Mouse (Mus musculus) thymus, adult 18-20 months (tissue): ENCODE data around the gene Cym.

ENCODE experiments used
- DNase-seq, 2 experiments: peaks; one replicate each; pipeline ENCODE4 v3.0.0; 2022; ENCODE audit warnings: mixed read lengths in 2 of 2

Gene Cym

DNA sequence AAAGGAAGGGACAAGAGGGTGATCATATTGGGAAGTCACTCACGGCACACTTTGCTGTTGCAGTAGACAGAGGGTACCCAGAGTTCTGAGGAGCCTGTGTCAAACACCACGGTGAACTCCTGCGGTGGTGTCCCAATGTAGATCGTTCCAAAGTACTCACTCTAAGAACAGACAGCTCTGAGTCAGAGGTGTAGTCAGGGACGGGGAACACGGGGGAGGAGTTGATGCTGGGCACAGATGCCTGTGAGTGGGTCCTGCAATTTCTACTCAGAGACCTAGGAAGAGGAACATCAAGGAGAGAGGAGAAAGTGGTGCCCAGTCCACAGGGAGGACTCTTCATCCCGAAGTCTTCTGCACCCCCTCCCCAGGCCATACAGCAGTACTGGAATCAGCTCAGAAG lies 3.0 kb downstream of the Cym start:
- no peak for DNase-seq

DNA sequence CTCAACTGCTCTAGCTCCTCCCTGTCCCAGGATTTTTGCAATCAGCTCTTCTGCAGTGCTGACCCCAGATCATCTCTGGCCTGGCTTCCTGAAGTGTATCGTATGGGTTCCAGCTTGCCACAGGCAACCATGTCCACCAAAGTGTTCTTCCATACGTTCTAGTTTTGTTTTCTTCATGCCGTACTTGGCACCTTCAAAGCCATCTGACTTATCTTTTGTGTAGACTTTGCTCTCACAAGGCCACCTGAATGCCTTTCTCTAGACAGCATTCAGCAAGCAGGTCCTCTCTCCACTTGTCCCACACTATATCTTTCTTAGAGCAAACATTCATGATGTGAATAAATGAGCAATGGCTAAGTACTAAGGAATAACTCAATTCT lies 4.4 kb downstream of the Cym start:
- DNase-seq, result no peak

DNA sequence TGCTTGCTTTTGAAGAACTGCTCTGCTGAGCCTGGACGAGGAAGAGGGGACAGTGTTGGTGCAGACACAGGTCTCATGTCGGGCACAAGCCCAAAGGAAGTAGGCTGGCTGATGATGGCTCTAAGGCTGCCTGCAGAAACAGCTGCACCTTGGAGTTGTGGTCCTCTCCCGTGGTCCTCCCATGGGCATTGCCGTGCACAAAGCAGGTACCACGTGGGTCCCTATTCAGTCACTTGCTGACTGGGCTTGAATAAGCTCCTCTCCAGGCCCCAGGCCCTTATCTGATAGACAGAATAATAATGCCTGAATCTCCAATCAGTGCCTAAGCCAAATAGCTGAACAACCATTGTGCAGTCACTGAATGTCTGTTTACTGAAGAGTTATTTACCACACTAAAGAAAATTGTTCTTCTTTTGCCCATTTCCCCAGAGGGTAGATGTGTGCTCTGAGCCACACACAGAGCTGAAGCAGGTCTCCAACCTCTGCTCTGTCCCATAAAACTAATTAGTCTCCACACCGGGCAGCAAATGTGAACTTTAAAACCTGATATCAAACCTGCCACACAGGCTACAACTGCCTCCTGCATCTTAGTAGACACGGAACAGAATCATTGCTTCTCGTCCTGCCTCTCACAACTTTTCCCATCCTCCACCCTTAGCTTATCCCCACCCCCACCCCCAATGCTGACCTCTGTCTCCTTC lies 5.0 kb downstream of the Cym start:
- no peak for DNase-seq

DNA sequence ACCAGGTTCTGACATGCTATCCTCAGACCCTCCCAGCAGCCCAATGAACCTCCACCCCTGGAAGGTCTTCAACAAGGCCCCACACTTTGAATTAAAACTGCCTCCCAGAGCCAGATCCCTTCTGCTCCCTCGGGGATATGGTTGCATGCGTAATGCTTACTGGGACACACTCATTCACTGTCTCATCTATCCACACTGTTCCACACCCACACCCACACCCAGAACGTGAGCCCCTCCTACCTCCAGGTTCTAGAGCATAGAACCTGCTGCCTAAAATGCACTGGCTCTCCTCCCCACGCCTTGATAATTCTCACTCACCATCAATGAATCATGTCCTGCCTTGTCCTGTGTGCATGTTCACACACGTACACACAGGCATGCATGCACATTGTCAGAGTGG lies 6.9 kb downstream of the Cym start:
- DNase-seq, result no peak

DNA sequence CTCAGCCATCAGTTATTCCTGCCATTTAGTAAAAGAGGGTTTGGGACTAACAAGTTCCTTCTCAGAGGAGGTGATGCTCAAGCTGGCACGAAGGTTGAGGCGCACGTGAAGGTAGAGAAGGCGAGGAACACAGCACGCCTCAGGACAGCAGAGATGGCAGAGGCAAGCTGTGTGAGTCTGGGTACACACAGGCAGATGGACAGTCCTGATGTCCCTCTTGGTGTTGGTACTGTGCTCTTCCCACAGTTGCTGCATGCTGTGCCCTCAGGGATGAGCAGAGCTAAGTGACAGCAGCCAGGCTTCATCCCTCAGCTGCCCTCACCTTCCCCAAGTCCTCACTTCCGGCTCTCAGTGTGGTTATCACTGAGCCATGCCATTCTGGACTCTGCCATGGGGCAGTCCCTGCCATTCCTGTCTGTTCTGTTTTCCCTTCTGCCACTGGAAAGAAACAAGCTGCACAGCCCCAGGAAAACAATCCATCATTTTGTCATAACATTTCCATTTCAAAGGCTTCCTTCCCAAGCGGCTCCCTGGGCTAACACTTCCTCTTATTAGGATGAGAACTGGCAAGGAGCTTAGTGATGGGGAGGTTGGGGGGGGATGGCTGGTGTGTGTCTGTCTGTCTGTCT lies 13.8 kb downstream of the Cym start:
- no peak for DNase-seq

DNA sequence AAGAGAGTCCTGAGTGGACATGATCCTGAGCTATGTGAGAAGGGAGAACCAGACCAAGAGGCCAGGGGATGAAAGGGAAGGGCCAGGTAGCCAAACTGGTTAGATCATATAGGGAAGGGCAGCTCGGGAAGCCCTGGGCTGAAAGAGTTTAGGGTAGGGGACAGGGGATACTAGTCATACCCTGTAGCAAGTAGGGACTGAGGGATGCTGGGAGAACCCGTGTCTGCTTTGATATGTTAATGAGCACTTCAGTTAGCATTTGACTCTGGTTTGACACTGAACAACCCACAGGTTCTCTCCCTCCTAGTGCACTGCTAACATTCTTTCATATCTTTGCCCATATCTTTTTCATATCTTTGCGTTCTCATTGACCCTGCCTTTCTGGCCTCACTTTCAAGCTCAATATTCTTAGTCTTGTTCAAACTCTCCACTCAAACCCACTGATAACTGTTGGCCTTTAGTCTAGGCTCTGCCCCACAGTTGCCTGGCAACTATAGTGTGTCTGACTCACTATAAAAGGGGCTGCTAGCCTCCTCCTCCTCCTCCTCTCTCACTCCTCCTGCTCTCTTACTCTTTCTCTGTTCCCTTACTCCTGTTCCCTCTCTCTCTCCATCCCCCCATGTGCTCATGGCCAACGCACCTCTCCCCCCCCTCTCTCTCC lies 14.9 kb downstream of the Cym start:
- DNase-seq, result no peak

DNA sequence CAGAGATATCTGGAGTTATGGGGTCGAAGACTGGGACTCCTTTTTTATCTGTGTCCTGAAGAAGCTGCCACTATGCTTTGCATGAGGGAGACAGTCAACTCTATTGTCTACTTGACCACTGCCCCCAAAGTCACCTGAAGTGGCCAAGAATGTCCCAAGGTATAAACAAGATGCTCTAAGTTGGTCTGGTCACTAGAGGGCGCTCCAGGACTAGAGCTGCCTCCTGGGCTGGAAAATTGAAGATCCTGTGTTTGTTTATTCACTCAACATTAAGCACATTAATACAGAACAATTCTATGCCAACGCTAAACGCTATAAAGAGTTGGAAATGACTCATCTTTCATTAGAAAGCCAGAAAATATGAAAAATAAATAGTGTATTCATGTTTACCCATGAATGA lies 15.5 kb downstream of the Cym start:
- DNase-seq, result peak in 1 of 2 experiments; percentile 29

DNA sequence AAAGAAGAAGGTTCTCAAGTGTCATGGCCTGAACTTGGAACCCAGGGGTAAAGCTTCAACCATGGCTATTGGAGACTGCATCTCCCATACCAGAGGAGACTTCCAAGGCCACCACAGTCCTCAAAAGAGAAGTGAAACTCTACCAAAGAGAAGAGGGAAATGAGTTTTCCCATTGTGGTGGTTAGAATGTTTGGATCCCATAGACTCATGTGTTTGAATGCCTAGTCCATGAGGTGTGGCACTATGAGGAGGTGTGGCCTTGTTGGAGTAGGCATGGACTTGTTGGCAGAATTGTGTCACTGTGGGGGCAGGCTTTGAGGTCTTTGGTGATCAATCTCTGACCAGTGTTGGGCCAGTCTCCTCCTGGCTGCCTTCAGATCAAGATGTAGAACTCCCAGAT lies 16.4 kb downstream of the Cym start:
- DNase-seq, result no peak

DNA sequence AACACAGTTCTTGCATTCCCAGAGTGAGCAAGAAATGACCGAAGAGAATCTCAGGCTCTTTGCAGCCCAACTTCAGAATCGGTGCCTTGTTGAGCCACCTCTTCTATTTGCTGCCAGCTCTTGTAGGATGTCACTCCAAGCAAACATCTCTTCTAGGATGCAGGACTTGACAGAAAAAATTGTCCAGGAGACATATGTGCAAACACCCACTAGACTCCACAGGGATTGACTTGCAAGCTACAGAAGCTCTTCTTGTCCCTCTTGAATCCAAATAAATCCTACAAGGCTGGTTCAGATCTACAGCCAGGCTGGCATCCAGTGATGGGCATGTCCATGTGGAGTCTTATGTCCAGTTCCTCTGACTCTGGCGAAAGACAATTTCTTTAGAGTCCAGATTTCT lies 17.1 kb downstream of the Cym start:
- no peak for DNase-seq

DNA sequence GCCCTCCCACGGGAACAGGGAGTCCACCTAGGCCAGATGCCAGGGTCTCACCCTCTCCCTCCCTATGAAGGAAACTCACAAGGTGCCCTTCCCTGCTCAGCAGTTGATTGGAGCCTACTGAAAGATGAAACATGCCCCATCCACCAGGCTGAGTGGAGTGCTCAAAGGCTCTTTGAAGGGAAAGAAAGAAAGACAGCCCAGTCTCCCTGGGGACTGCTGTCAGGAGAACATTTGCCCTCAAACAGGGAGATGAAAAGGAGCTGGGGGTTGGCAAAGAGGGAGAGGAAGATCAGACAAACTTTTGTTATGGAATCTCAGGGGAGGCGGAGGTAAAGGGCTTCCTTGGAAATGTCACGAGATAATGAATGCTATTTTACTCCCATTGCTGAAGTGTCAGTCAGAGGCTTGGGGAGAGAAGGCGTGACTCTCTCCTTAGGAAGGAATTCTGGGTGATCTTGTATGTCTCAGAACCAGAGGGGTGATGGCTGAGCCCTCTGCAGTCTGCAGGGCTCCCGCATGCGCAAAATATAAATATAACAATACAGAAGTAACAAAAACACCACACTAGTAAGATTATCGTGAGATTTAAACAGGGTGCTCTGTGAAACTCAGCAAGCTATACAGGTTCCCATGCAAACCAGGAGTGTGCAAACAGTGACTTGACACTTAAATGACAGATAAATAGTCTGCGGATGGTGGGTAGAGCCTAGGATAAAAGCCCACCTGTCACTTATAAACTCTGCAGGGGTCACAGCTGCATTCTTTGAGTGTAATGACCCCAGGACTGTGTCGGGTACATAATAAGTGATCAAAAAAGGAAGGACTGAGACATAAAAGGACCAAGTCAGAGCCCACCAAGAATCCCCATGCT lies 20.0 kb downstream of the Cym start:
- DNase-seq, result no peak

DNA sequence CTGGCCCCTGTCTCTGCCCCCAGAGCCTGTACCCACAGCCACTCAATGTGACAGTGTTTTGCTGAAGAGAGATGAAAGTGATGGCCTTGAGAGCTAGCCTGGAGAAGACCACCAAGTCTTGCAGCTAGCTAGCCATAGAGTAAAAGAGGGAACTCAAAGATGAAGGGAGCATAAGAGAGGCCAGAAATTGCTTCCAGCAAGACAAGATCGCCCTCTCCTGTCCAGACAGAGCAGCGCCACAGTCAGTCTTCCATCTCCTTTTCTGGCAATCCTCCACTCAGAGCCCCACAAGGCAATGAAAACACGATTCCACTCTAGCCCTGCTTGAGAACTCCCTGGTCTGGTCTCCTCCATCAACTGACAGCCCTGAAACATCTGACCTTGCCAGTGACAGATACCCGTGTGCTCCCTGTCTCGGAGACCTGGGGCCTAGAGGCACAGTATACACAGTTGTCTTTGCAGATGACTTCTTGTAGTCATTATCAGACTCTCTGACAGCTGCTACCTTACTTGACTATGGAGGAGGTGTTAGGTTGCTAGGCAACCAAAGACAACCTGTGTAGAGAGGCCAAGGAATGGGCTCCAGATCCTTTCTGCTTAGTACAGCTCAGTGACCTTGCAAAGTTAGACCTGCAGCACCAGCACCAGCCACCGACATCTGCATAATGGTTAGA lies 33.2 kb downstream of the Cym start:
- peak; percentile 5 to 12 for DNase-seq

DNA sequence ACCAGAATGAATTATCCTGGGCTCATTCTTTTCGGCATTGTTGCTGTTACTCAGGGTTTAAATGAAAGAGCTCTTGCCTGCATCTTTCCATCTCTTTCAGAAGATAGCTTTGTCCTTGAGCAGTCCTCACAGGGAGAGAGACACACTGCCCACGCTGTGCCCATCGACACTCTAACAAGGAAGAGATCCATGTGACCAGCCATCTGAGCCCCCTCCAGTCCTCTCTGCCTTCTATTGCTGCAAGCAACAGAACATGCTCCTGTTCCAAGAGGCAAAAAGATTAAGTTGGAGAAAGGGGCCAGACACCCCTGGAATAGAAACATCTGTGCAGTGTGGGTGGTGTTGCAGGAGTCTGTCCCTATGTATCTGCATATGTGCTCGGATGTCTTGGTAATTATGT lies 34.5 kb downstream of the Cym start:
- no peak for DNase-seq

DNA sequence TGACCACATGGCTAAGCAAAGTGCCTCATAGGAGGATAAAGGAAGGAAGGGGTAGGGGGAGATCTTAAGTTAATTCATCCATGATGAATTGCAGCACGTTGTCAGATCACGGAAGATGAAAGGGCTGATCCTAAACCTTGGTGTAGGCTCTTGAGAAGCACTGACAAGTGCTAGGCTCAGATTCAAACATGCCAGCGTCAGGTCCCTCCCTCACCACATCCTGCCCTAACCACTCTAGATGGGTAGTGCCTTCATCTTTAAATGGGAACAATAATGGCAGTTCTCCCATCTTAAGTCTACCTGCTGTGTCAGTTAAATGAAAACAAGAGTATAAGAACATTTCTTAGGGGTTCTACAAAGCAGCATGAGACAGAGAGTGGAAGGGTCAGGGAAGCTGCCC lies 35.9 kb downstream of the Cym start:
- DNase-seq, result no peak

DNA sequence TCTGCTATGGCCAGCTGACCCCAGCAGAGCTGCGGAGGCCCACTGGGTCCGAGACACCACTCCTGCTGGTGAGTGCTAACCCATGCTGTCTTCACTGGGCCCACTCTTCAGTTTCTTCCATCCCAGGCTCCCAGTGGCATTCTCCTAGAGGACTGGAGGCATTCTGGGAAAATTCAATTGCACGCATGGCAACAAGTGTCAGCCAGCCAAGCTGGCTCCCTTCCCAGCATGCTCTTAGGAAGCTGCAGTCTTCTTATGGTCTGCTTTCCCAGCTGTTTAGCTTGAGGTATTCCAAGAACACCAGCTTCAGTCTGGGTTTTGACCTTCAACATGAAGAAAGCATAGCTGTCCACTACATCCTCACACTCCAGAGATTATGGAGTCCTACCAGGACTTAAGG lies 38.4 kb downstream of the Cym start:
- no peak for DNase-seq

DNA sequence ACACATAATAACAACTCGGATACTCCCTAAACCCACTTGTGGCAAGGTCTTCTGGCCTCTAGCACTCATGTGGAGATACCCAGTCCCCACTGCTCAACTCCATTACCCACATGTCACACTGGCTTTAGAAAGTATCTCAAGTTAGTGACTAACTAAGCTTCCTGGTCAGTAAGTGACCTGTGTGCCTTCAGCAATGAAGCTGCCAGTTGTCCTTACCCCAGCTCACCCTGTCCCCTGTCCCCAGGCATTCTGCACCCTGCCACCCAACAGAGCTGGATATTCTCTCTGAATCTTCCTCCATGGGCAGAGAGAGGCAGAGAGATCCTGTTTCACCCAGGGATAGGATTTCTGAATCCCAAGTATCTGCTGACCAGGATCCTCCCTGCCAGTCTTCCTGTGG lies 38.8 kb downstream of the Cym start, which contains the start of gene Kcna10:
Gene Kcna10, plus strand, starts transcription at position 301 of the 400 bp plus-strand sequence.
- no peak for DNase-seq

DNA sequence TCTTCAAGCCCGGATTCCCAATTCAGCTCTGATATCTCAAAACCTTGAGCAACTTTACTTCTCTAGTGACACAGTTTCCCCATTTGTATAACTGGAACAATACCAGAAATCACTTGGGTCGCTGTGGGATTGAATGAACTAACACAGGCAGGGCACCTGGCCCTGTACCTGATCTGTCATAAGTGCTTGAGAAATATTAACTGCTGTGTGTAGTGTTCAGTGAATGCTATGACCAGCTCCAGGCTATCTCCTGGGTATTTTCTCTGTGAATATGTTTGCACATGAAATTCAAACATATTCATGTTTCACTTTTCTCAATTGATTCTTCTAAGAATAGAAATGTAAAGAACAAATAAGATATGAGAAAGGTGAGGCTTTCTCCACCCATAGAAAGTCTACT lies 40.7 kb downstream of the Cym start:
- no peak for DNase-seq

DNA sequence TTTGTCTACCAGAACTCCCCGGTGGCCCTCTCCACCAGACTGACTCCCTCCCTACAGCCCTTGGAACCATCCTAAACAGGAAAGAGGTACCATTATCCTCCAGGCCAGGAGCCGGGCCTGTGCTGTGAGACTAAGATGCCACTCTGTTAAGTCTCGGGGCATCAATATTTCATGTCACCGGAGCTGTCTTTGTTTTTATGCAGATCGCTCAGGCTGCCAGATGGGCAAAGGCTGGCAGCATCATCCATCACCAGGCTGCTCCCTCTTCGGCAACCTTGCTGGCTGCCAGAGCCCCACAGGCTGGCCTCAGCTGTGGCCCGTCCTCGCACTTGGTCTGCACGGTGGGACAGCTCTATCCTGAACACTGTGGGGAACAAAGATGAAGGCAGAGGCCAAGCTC lies 45.0 kb downstream of the Cym start:
- no peak for DNase-seq

DNA sequence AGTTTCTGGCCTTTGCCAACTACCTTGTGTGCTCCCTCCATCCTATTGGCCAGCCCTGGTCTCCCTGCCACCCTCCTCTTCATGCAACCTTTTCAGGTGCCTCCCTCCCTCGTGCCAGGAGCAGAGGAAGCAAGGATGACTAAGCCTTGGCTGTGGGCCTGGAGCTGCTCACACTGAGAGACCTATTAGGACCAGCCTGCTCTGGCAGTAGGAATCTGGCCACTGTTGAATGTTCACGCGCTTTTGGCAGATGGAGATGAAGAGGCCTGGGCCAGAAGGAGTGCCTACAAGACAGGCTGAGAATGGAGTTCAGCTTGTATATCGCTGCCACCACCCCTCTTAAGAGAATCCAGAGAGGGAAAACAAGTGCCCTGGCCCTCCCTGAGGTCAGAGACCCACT lies 46.0 kb downstream of the Cym start:
- DNase-seq, result no peak

DNA sequence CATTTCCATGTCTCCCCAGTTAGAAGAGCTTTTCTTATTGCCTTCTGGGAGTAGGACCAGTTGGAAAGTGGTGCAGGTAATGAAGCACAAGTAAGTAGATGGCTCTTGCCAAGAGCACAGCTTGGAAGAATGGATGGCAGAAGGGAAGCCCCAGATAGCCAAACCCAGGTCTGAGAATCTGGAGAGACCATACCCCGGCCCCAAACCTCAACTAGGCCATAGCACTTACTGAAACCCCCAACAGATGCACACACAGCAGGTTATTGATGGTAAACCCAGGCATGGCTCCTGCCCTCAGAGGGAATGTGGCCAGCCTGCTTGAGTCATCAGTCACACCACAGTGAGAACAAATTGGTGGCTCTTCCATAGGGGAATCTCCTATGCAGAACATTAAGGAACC lies 49.0 kb downstream of the Cym start:
- DNase-seq, result no peak

DNA sequence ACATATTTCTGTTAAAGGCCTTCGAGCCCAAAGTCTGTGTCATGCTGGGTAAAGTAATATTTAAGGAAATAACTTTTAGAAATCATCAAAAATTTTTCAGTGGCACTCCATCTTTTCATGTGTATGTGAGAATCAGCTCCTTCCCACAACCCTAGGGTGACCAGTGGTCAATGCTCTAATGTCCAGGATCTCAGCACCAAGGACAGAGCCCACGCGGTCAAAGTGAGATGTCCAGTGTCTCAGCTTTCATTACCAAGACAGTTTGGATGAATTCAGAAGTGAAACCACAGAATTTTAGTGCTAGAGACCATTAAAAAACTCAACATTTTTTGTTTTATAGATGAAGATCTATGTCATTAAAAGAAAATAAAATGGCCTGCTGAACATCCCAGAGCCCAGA lies 49.6 kb downstream of the Cym start:
- no peak for DNase-seq

DNA sequence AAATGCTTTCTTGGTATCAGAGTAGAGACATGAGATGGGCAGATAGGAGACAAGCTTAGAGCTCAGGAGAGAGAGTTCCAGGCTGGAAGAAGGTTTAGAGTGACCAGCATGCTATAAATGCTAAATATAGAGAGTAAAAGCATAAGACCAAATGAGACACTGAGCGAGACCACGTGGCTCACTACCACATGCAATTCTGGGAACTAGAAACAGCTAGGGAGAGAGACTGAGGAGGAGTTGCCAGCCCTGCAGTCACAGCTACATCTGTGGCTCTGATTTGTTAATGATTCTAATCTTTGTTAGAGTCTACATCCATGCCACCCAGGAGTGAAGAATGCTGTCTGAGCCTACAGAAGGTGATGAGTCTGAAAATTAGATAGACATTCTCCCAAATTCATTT lies 52.0 kb downstream of the Cym start:
- DNase-seq, result no peak

DNA sequence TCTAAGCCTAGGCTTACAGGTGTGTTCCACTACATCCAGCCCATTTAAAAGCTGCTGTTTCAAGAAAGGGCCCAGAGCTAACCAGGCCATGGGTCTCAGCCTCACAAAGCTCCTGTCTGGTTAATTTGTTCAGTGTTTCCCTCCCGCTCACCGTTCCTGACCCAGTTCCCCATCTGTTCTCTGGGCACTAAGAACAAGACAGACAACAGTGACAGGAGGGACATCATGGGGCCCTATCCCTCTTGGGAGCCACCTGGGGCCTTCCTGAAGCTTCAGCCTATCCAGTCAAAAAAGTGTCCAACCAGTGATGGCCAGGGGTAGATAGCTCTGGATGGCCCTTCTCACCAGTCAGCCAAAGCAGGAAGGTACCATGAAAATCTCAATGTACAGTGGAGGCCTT lies 58.8 kb downstream of the Cym start:
- no peak for DNase-seq
